Mouse (Mus musculus): ENCODE measurements around the gene Trpm6.

Trpm6 gene

DNA sequence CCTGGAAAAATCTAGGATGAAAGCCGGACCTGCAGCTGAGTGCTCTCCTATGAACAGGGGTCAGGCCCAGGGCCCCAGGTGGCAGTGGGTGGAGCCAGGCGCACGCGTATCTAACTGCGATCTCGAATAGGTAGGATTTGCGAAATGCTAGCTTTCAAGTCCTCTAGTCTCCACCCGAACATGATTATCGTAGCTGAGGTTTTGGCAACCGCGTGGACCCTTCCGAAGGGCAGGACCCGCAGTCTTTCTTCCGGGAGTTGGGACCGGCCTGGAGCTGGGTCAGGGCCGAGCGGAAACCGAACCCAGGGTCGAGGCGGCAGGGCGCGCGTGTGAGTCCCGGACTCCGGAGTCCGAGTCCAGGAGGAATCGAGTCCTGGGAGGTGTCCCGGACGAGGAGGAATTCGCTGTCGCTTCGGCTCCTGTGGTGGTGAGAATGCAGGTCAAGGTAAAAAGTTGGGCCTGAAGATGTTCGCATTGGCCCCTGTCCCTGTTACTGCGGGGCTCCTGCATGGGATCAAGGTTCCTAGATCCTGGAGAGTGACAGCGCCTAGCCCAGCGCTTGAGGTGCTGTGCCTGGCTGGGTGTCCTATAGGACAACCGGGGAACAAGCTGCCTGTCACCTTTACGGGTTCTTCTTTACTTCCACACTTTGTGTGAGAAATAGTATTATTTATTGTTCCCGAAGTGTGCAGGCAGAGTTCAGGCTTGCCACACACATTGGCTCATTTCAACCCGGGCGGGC, at the start of gene Trpm6:
Gene Trpm6, plus strand, starts transcription at position 386 of the 742 bp plus-strand sequence.
- no peak for DNase-seq

DNA sequence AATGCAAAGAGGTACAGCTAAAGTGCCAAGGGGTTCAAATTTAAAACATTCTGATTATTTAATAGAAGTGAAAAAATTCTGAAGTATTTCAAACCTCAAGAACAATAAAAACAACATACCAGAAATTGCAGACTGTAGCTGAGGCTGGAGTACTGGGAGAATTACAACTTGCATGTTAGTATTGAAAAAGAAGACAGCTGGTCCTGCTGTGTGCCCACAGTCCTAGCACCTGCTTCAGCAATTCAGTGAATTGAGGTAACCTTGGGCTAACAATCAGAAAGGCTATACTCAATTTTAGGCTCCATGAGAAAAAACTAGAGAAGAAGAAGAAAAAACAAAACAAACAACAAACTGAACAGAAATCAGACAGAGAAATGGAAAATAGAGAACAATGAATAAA, 41.7 kb upstream of the Trpm6 start:
- peak; percentile 20 for DNase-seq

DNA sequence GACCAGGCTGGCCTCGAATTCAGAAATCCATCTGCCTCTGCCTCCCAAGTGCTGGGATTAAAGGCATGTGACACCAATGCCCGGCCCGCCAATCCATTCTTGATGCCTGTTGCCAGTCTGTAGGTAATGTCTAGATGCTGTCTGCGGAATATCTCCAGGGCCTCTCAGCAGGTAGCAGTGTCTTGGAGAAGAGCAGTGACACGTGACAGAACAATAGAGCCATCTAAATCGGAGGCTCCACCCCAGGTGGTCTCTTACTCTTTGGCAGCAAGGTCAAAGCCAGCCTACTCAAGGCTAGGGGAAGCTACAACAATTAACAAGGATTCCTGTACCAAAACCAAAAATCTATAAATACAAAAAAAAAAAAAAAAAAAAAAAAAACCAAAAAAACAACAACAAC, 38.9 kb upstream of the Trpm6 start:
- DNase-seq: no peak

DNA sequence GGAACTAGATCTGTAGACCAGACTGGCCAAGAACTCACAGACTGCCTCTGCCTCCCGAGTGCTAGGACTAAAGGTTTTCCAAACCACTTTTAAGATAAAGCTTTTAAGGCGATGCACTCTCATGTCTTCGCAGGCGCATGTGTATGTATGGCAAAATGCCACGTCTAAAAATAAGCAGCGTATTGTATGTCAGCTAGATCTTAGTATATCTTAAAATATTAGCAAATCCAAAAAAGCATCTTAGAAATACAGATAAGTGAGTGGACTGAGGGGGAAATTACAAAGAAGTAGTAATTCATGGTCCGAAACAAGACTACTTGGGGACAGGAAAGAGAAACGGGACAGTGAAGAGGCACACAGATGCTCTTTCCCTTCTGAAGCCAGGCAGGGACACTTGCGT, 38.2 kb upstream of the Trpm6 start:
- DNase-seq: no peak

DNA sequence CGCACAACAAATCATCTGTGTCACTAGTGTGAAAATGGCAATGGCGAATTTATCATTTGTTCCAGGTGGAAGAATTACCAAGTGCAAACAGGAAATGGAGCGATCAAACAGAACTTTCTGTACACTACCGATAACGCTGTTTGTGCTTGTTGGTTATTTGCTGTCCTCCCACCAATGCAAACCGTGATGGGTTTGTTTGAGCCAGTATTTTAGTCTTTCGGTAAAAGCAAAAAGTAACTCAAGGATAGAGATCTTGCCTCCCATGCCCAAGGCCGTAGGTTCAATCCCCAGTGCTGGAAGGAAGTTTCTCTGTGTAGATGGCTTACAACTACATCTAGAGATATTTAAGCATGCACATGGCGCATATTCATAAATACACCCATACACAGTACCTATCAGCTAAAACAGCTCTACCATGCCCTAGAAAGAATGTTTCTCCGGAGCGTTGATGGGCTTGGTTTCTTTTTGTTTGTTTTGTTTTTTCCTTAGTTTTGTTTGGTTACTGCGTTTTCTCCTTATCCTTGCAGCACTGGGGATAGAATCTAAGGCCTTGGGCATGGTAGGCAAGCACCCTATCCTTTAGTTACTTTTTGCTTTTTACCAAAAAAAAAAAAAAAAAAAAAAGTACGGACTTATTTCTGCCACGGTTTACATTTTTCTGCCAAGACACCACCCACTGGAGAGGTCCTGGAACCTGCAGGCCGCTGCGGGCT, 37.5 kb upstream of the Trpm6 start:
- no peak for DNase-seq

DNA sequence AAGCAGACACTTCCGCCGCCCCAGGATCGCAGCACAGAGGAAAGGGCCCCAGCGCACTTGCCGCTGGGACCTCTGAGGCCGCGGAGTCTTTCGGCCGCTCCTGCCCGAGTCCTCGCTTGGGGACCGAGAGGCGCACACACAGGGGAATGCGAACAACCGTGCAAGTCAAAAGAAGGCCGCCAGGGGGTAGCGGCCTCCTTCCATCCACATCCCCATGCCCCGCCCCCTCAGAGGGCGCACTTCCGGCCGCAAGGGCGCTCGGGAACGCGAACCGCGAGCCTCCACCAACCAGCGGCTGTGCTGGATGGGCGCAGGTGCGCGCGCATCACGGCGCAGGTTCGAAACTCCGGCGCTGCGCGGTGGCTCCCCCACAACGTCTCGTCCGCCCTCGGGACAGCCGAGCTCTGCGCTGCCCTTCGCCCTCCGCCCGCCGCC, 36.9 kb upstream of the Trpm6 start, which contains the start of gene D030056L22Rik:
Gene D030056L22Rik, plus strand, starts transcription at position 328 of the 435 bp plus-strand sequence.
- peak; percentile 96 for DNase-seq

DNA sequence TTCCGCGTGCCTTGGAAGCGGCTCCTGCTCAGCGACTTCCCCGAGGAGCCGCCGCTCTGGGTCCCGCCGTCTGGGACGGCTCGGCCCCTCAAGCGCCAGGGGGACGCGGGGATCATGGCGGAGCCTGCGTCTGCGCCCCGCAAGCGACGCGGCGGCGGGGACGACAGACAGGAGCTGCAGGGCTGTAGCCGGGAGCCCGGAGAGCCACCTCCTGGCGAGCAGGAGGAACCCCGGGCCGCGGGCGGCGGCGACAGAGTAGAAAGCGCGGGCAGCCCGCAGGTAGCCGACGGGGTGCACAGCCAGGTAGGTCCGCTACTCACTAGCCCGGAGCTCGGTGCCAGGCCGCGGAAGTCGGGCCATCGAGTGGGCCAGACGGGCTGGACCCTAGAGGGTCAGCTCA, 36.4 kb upstream of the Trpm6 start:
- peak; percentile 50 for DNase-seq

DNA sequence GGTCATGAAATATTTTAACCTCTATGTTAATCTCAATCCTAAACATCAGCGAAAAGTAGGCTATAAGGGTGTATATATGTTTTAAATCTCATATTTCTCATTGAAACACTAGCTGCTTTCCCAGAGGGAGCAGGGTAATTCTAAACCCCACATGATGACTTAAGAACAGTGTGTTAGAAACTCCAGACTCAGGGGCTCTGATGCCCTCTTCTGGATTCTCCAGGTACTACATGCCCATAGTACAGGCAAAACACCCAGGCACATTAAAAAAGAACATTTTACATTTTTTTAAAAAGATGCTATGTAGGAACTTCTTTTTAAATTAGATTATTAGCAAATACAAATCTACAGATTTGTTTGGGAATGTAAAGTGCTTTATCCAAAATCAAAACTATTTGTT, 33.4 kb upstream of the Trpm6 start:
- peak; percentile 72 for DNase-seq

DNA sequence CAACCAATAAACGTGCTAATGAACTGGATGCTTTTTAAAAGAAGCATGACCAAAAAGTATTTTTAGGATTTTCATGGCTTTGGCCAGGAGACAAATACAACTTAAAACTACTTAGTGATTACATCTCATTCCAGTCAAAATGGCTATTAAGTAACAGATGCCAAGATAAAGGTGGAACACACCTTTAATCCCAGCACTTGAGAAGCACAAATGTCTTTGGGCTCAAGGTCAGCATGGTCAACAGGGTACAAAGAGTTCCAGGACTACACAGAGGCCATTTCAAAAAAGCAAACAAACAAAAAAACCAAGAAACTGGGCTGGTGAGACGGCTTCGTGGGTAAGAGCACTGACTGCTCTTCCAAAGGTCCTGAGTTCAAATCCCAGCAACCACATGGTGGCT, 29.4 kb upstream of the Trpm6 start:
- DNase-seq: no peak

DNA sequence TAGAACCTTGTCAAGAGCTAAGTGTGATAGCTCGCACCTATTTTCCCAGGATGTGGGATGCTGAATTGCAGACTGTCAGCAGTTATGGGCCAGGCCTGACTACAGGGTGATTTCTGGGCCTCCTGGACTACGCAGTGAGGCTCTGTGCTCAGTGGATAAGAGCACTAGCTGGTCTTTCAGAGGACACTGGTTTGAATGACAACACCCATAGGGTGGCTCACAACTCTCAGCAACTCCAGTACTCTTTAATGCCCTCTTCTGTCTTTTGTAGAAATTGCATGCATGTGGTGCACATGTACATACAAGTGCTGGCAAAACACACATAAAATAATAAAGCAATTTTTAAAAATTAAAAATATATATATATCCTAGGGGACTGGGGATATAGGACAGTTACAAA, 24.6 kb upstream of the Trpm6 start:
- no peak for DNase-seq

DNA sequence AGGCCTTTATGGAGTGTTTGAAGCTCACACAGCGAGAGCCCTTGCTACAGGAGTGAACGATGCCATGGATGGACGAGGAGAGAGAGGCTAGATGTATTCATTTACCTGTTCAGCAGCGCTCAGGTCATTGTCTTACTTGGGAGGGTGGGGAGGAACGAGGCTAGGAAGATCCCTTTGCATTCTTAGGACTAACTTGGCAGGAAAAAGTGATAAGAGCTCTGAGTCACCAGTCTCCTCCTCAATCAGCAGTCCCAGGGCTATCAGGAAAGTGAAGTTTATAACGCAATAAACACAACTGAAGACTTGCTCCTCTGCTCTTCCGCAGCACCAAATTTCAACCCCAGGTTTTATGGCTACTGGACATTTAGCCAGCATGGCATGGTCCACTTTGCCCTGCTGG, 19.5 kb upstream of the Trpm6 start:
- no peak for DNase-seq

DNA sequence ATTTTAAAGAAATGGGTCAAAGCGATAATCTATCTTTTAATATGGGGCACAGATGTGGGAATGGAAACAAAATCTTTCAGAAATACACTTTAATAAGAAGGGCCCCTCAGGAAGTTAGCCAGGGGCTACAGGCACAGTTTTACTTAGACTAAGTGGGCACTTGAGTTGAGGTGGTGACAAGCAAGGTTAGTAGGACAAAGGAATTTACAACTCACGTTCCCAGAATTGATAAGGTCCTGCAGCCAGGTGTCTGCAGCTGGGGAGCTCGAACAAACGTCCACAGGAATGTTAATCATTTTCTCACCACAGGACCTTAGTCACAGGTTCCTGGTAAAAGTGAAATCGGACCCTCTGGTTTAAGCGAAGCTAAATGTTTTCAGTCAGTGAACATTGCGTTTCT, 18.7 kb upstream of the Trpm6 start:
- no peak for DNase-seq

DNA sequence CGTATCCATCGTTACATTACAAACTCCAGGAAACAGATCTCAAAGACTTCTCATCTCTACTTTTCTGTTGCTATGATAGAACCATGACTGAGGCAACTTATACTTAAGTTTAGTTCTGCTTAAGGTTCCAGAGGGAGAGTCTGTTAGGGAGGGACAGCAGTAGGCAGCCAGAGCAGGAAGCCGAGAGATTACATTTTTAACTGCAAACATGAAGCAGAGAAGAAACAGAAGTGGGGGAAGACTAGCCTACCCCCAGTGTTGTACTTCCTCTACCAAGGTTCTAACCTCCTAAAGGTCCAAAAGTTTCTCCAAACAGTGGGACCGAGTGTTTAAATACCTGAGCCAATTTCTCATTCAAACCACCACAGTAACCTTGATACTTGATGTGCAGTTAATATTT, 13.9 kb upstream of the Trpm6 start:
- DNase-seq: no peak

DNA sequence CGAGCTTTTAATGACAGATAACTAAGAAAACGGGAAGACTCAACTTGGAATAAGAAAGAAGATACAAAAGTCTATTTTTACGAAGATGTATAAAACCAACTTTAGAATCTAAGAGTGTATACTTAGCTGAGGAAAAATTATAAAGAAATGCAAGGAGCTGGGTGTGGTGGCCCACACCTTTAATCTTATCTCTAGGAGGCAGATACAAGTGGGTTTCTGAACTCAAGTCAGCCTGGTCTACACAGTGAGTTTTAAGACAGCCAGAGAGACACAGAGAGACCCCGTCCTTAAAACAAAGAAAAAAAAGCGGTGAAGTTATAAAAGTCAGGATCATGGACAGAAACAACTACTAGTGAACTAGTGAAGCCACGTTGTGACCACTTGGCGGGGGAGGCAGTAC, 10.6 kb upstream of the Trpm6 start:
- DNase-seq: no peak

DNA sequence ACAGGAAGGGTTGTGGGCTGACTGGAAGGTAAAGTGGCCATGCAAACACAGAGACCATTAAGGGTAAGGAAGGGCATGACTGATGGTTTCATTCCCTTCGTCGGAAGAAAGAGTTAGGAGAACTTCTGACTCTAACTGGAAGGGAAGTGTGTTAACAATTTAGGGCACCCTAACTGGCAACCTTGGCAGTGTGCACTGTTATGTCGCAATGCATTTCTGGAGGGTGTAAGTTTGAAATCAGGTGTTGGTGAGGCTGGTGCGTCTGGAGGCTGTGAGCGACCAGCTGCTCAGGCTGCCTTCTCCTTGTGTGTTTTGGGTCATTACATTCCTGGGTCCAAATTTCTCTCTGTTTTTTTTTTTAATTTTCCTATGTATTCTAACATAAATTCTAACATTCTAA, 5.8 kb upstream of the Trpm6 start:
- DNase-seq: no peak

DNA sequence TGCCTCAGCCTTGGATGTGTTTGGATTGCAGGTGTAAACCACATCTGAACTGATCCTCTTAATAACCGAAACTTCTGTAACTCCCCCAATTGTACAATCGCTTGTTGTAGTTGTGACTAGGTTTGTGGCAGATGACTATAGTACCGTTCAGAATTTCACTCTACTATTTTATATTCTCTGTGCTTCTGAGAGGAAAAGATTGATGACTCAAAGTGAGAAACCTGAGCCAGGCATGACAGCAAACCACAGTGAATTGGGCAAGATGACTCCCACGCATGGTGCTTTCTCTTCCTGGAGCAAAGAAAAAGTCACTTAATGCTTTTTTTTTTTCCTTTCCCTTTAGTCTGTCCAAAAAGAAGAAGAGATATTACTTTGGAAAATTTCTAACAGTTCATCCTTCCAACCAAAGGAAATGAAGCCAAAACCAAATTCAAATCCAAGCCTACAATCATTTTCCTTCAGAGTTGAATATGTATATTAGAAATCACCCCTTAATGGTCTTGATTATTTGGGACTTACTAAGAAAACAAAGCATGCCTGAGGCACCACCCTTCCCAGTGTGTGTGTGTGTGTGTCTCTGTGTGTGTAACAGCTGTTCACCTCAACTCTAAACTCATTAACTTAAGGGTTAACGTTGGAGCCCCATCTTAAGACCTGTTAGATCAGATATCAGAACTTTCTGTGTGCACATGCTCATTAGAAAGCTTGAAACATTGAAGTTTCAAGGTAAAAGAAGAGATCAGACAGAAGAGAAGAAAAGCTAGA, 3.0 kb upstream of the Trpm6 start:
- no peak for DNase-seq

DNA sequence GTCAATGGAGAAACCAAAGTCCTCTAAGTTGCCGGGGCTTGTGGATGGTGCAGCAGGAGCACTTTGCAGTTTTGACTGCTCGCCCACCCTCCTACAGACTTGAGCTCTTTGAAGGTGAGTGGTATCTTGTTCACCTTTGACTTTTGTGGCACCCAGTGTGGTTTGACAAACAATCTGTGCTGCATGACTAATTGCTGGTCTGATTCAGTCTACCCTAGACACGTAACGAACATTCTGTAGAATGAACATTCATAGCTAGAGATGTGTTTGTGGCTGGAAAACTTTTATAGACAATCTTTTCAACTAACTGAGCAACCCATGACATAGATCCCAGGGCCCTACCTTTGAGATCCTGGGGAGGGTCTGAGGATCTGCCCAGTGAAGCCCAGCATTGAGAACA, 2.4 kb upstream of the Trpm6 start:
- DNase-seq: no peak

DNA sequence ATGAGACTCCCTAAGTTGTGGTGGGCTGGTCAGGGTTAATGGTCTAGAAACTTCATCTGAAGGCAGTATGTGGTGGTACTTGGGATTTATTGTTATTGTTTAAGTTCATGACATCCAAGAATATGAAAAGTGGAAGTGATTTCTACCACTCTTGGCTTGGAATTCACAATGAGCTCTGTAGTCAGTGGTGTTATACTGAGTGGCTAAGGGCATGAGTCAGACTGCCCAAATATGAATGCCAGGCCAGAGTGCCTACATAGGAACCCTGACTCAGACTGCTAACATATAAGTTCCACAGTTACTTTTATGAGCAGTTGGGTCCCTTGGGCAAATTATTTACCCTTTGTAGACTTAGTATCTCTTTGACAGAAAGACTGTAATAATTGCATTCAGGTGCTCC, 7.4 kb downstream of the Trpm6 start:
- DNase-seq: no peak

DNA sequence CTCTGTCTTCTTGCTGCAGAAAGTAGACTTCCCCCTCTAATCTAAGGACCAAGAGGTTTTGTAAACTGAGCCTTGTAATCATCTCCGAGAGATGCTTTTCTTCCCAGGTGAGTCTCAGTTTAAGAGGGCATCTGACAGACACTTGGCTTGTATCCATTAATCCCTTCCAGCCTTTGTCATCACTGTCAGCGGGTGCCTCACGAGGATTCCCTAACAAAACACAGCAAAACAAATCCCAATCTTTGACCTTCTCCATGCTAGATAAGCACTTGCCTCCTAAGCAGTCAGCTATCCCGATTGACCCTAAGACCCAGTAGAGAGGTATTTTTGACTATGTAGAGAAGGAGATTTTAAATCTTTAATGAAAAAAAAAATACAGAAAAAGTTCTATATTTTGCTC, 7.9 kb downstream of the Trpm6 start:
- DNase-seq: no peak

DNA sequence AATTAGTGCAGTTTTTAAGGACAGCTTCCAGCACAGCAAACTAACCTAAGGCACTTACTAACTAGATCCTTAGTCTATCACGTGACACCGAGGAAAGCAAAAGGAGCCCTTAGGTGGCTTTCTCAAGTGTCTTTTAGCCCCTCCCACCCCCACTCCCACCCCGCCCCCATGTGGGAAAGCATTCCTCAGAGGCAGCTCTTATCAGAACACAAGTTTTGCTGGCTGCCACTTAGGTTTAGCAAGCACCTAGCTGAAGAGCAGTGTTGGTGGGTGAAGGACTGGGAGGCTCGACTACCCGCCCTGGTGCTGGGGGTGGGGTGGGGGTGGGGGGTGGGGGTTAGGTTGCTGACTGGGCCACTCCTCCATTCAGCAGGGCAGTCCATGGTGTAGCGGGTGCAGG, 8.5 kb downstream of the Trpm6 start:
- no peak for DNase-seq

DNA sequence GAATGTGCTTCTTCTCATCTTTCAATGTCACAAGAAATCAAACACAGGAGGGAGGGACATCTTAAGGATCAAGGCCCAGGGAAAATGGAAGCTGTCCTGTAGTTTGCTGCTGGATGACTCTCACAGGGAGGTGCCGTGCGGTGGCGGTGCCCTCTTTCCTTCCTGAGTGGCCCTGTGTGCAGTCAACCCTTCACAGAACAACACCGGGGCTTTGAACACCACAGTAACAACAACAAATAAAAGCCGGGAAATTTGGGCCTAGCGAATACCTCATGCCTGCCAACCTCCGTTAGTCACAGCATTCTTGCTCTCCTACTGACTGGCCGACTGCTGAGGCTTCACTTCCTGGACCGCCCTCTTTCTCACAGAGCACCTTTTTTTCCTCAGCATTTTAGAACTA, 9.1 kb downstream of the Trpm6 start:
- DNase-seq: no peak

DNA sequence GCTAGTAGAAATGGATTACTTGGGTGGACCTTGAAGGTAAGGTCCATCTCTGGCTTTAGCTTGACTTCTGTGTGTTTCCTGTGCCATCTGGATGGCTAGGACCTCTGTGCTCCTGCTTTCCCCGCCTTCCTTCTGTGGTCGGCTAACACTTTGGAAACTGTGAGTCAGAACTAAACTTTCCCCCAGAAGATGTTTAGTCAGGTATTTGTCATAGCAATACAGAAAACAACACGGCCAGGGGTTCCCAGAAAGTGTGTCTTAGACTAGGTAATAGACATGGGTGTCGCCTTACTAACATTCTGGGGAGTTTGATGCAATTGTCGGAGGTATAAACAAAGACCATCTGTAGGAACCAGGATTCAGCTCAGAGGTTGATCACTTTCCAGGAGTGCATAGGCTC, 16.6 kb downstream of the Trpm6 start:
- no peak for DNase-seq

DNA sequence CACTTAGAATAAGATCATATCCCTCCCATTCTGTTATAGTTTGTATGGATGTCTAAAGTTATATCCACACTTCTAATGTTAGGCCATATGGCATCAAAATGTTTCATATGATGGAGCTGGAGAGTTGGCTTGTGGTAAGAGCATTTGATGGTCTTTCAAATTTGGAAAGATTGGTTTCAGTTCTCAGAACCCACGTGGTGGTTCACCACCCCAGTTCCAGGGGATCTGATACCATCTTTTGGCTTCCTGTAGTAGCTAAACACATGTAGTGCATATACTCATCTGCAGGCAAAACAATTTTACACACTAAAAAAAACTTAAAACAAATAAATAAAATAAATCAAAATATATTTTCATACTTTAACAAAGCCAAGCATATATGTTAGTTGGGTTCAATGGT, 21.3 kb downstream of the Trpm6 start:
- no peak for DNase-seq

DNA sequence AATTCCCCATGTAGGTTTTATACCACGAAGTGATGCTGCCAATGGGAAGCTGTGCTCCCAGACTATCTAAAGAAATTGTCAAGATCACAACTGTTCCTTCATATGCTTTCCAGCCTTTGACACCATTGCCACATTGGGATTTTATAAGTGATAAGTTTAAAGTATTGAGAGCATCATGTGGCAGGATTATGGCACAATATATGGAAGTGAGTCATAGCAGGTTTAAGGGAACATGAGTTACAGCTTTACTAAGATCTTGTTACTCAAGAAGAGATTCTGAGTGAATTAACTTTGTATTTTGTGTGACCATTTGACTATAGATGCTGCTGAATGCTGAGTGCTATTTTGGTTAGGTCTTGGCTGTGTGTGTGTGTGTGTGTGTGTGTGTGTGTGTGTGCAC, 21.8 kb downstream of the Trpm6 start:
- DNase-seq: no peak
